In genomic region chr7:16947349-16947895, GRCm38 (mm10) we compare ENCODE assay signal across 9 mouse cellular contexts. TPM values are rescaled to one million over a fixed set of nuclear protein-coding genes. Genes with fewer than 3 reads are reported as not detected.
DNase-seq lines count a peak whose midpoint lies in the region; ATAC-seq and TF ChIP-seq lines count a peak whose summit lies in the region.
"Had no signal": no experiment of that assay in that cellular context is flagged by ENCODE, and none has a peak within 500 bp of the region (broad histone marks: within the 10 kb centered on the region; RNA-seq: fewer than 3 reads in every experiment).

No protein-coding gene starts in this region.

- intact Hi-C loops in heart, adult 2 months (cut with DNase I) = no loop called here
- intact Hi-C loops in heart, postnatal 25 days (cut with DNase I) = loop anchor here (5.0 kb wide), 2 partner anchors 105 to 120 kb away; no protein-coding TSS in a partner anchor

- no peak for TF ChIP-seq POLR2A in heart, adult 2 months (IDR thresholded peaks at IDR 0.05; ENCODE audit: insufficient read depth, low read depth, low read length)
- TF ChIP-seq POLR2A in limb, embryonic 14.5 days (IDR thresholded peaks at IDR 0.05; ENCODE audit: borderline replicate concordance, extremely low read depth, insufficient read depth, insufficient read length) = no peak

- H3K4me3 ChIP-seq in heart, adult 2 months = peak overlapping the region; percentile 47
- peak overlapping the region; percentile 66 for H3K4me3 ChIP-seq in heart, embryonic 13.5 days
- H3K4me3 ChIP-seq in limb, embryonic 14.5 days (replicated peaks; ENCODE audit: low read length) = peak overlapping the region; percentile 55
- peak overlapping the region; percentile 27 for H3K4me3 ChIP-seq in stomach, postnatal 0 days (ENCODE audit: low read depth, low read length)
- H3K4me3 ChIP-seq: erythroblast, embryonic 14.5 days had no signal

- no peak overlapping the region for H3K9ac ChIP-seq in heart, adult 2 months (ENCODE audit: low read depth, low read length)
- peak overlapping the region; percentile 72 for H3K9ac ChIP-seq in heart, embryonic 13.5 days
- H3K9ac ChIP-seq in limb, embryonic 14.5 days (ENCODE audit: low read depth, low read length, severe bottlenecking) = peak overlapping the region; percentile 49
- peak overlapping the region; percentile 51; the same call in 1 of the 2 replicates for H3K9ac ChIP-seq in stomach, postnatal 0 days (ENCODE audit: low read length)

- DNase-seq in heart, adult 2 months = peak; percentile 29 to 48
- no peak for DNase-seq in heart, postnatal 25 days (ENCODE audit: low spot score)
- peak; percentile 79 for DNase-seq in cerebellum, adult 9-11 months
- peak; percentile 44 for DNase-seq in limb, embryonic 14.5 days (ENCODE audit: low spot score)
- no peak for DNase-seq in stomach, postnatal 0 days (ENCODE audit: low spot score)

- H3K36me3 ChIP-seq in heart, adult 2 months (ENCODE audit: control insufficient read depth, insufficient read depth, low read length) = no peaks in the 10 kb centered on the region
- H3K36me3 ChIP-seq in heart, embryonic 13.5 days = no peaks in the 10 kb centered on the region
- no peaks in the 10 kb centered on the region for H3K36me3 ChIP-seq in limb, embryonic 14.5 days (ENCODE audit: control insufficient read depth, insufficient read depth, low read length)
- H3K36me3 ChIP-seq in stomach, postnatal 0 days (ENCODE audit: control insufficient read depth, insufficient read depth, low read length) = no peaks in the 10 kb centered on the region

- no peak for TF ChIP-seq CTCF in heart, adult 2 months (IDR thresholded peaks at IDR 0.05)
- no peak for TF ChIP-seq CTCF in stomach, postnatal 0 days (IDR thresholded peaks at IDR 0.05; ENCODE audit: low read depth)

- H3K27me3 ChIP-seq in heart, adult 2 months (ENCODE audit: control insufficient read depth, insufficient read depth, low read length) = no peaks in the 10 kb centered on the region
- peaks cover 57% of the 10 kb centered on the region for H3K27me3 ChIP-seq in heart, embryonic 13.5 days (replicated peaks)
- peaks cover 34% of the 10 kb centered on the region for H3K27me3 ChIP-seq in limb, embryonic 14.5 days (ENCODE audit: control insufficient read depth, insufficient read depth, low read length)
- no peaks in the 10 kb centered on the region for H3K27me3 ChIP-seq in stomach, postnatal 0 days (ENCODE audit: control insufficient read depth, insufficient read depth, low read length)

- TF ChIP-seq EP300 in heart, adult 2 months (IDR thresholded peaks at IDR 0.05; ENCODE audit: insufficient read depth, low read depth, low read length) = no peak
- TF ChIP-seq EP300 in stomach, postnatal 0 days (optimal IDR thresholded peaks at IDR 0.05) = no peak

- H3K4me1 ChIP-seq in heart, adult 2 months (ENCODE audit: control insufficient read depth, insufficient read depth, low read length) = peaks cover 3% of the 10 kb centered on the region; the same call in 1 of the 2 replicates
- peaks cover 63% of the 10 kb centered on the region for H3K4me1 ChIP-seq in heart, embryonic 13.5 days
- peaks cover 42% of the 10 kb centered on the region for H3K4me1 ChIP-seq in limb, embryonic 14.5 days (ENCODE audit: control insufficient read depth, insufficient read depth, low read length)
- H3K4me1 ChIP-seq in stomach, postnatal 0 days (replicated peaks; ENCODE audit: control insufficient read depth, insufficient read depth) = peaks cover 10% of the 10 kb centered on the region

- H3K4me2 ChIP-seq in heart, embryonic 13.5 days = peak overlapping the region; percentile 92
- H3K4me2 ChIP-seq in limb, embryonic 14.5 days (replicated peaks; ENCODE audit: low read depth, low read length, severe bottlenecking) = peak overlapping the region; percentile 79
- H3K4me2 ChIP-seq in stomach, postnatal 0 days (replicated peaks; ENCODE audit: low read depth) = peak overlapping the region; percentile 56

- WGBS in heart, adult 2 months = 24% methylated on average over 21 of the region's 22 CpGs
- WGBS in heart, embryonic 13.5 days = 23% methylated on average over 20 of the region's 22 CpGs
- 14% methylated on average over 21 of the region's 22 CpGs for WGBS in limb, embryonic 14.5 days
- 16% methylated on average over 21 of the region's 22 CpGs for WGBS in stomach, postnatal 0 days

- no peaks in the 10 kb centered on the region for H3K9me3 ChIP-seq in heart, embryonic 13.5 days
- H3K9me3 ChIP-seq in limb, embryonic 14.5 days (ENCODE audit: control insufficient read depth, low read length) = no peaks in the 10 kb centered on the region
- H3K9me3 ChIP-seq in stomach, postnatal 0 days (ENCODE audit: control insufficient read depth, low read length) = no peaks in the 10 kb centered on the region

- no peaks in the 10 kb centered on the region for H3K79me2 ChIP-seq in heart, adult 2 months (replicated peaks; ENCODE audit: control insufficient read depth, insufficient read depth, low read length)

- peak overlapping the region; percentile 28; the same call in 1 of the 2 replicates for H3K27ac ChIP-seq in heart, adult 2 months
- H3K27ac ChIP-seq in heart, embryonic 13.5 days (replicated peaks) = no peak overlapping the region
- peak overlapping the region; percentile 33; the same call in 1 of the 2 replicates for H3K27ac ChIP-seq in limb, embryonic 14.5 days (replicated peaks; ENCODE audit: low read depth, low read length)
- H3K27ac ChIP-seq in stomach, postnatal 0 days (replicated peaks) = no peak overlapping the region

- no peak for ATAC-seq in heart, embryonic 13.5 days (ENCODE audit: extremely low read depth, insufficient number of reproducible peaks, low FRiP score, low TSS enrichment)
- ATAC-seq in limb, embryonic 14.5 days (ENCODE audit: low FRiP score, low read depth) = no peak
- ATAC-seq in stomach, postnatal 0 days (ENCODE audit: low FRiP score, low TSS enrichment) = no peak
- no peak for ATAC-seq in erythroid progenitor cell, adult 5-6 weeks (replicated peaks; ENCODE audit: low FRiP score, poor library complexity, severe bottlenecking)
- ATAC-seq in monocyte, adult 5-6 weeks (replicated peaks; ENCODE audit: insufficient number of reproducible peaks, low FRiP score, low TSS enrichment, poor library complexity, severe bottlenecking) = no peak

RNA-seq across cellular contexts. Expression of gene Pnmal2, which starts 2.9 kb away (rescaled TPM):
- 1 to 10 TPM; 3.8 to 4.1 TPM for total RNA-seq in heart, adult 2 months (2021)
- 3.5 and 4.4 TPM in 2 replicates for polyA plus RNA-seq in heart, adult 2 months (2012; rRNA removed)
- total RNA-seq in heart, postnatal 25 days (2021) = 1 to 10 TPM; 3.7 to 4.1 TPM
- 4.0 and 4.1 TPM in 2 replicates for polyA plus RNA-seq in heart, embryonic 13.5 days (2015; fragmentation: Nextera tagmentation; extraction: Ambion mirVana)
- polyA plus RNA-seq in limb, embryonic 14.5 days (2012; rRNA removed) = 12.8 and 13.9 TPM in 2 replicates
- polyA plus RNA-seq in limb, embryonic 14.5 days (2014; fragmentation: Nextera tagmentation; extraction: Ambion mirVana) = 16.5 and 18.8 TPM in 2 replicates
- polyA plus RNA-seq in stomach, postnatal 0 days (2015; fragmentation: Nextera tagmentation; extraction: Ambion mirVana) = 4.7 and 4.8 TPM in 2 replicates
- not detected in 2 replicates for total RNA-seq in erythroid progenitor cell, adult 5-6 weeks (2015; ENCODE audit: low replicate concordance)
- total RNA-seq in erythroid progenitor cell, adult 5-6 weeks (2017; ENCODE audit: low replicate concordance) = not detected in 2 replicates
- 0.10 TPM in 1 of 3 replicates, not detected in the others for total RNA-seq in monocyte, adult 5-6 weeks (2017)
- polyA plus RNA-seq: erythroblast, embryonic 14.5 days had no signal

RNA-seq across cellular contexts. Expression of gene Pnmal1, which starts 12.1 kb away (rescaled TPM):
- under 1 TPM in 1 of 2 experiments, not detected in 1; 0.11 TPM for total RNA-seq in heart, adult 2 months (2021)
- polyA plus RNA-seq in heart, adult 2 months (2012; rRNA removed) = 0.06 TPM in 2 replicates
- total RNA-seq in heart, postnatal 25 days (2021) = not detected
- polyA plus RNA-seq in heart, embryonic 13.5 days (2015; fragmentation: Nextera tagmentation; extraction: Ambion mirVana) = 0.11 and 0.15 TPM in 2 replicates
- polyA plus RNA-seq in limb, embryonic 14.5 days (2012; rRNA removed) = 0.33 and 0.49 TPM in 2 replicates
- 0.43 and 0.58 TPM in 2 replicates for polyA plus RNA-seq in limb, embryonic 14.5 days (2014; fragmentation: Nextera tagmentation; extraction: Ambion mirVana)
- 1.7 and 1.8 TPM in 2 replicates for polyA plus RNA-seq in stomach, postnatal 0 days (2015; fragmentation: Nextera tagmentation; extraction: Ambion mirVana)
- total RNA-seq in erythroid progenitor cell, adult 5-6 weeks (2015; ENCODE audit: low replicate concordance) = not detected in 2 replicates
- not detected in 2 replicates for total RNA-seq in erythroid progenitor cell, adult 5-6 weeks (2017; ENCODE audit: low replicate concordance)
- not detected in 3 replicates for total RNA-seq in monocyte, adult 5-6 weeks (2017)
- polyA plus RNA-seq: erythroblast, embryonic 14.5 days had no signal

RNA-seq across cellular contexts. Expression of gene Calm3, which starts 23.5 kb away (rescaled TPM):
- 100 to 1,000 TPM; 168 to 175 TPM for total RNA-seq in heart, adult 2 months (2021)
- polyA plus RNA-seq in heart, adult 2 months (2012; rRNA removed) = 163 and 206 TPM in 2 replicates
- total RNA-seq in heart, postnatal 25 days (2021) = 100 to 1,000 TPM; 196 to 203 TPM
- polyA plus RNA-seq in heart, embryonic 13.5 days (2015; fragmentation: Nextera tagmentation; extraction: Ambion mirVana) = 85.5 and 101 TPM in 2 replicates
- polyA plus RNA-seq in limb, embryonic 14.5 days (2012; rRNA removed) = 281 and 320 TPM in 2 replicates
- polyA plus RNA-seq in limb, embryonic 14.5 days (2014; fragmentation: Nextera tagmentation; extraction: Ambion mirVana) = 156 and 164 TPM in 2 replicates
- polyA plus RNA-seq in stomach, postnatal 0 days (2015; fragmentation: Nextera tagmentation; extraction: Ambion mirVana) = 49.1 and 58.7 TPM in 2 replicates
- 131 and 141 TPM in 2 replicates for total RNA-seq in erythroid progenitor cell, adult 5-6 weeks (2015; ENCODE audit: low replicate concordance)
- total RNA-seq in erythroid progenitor cell, adult 5-6 weeks (2017; ENCODE audit: low replicate concordance) = 258 and 325 TPM in 2 replicates
- total RNA-seq in monocyte, adult 5-6 weeks (2017) = 169 to 298 TPM (median 195 TPM) in 3 replicates

RNA-seq across cellular contexts. Expression of gene Gm42372, which starts 35.5 kb away (rescaled TPM):
- not detected for total RNA-seq in heart, adult 2 months (2021)
- polyA plus RNA-seq in heart, adult 2 months (2012; rRNA removed) = 0.03 TPM in 1 of 2 replicates, not detected in the other
- total RNA-seq in heart, postnatal 25 days (2021) = not detected
- 0.09 and 0.14 TPM in 2 replicates for polyA plus RNA-seq in heart, embryonic 13.5 days (2015; fragmentation: Nextera tagmentation; extraction: Ambion mirVana)
- polyA plus RNA-seq in limb, embryonic 14.5 days (2012; rRNA removed) = 0.29 and 0.34 TPM in 2 replicates
- polyA plus RNA-seq in limb, embryonic 14.5 days (2014; fragmentation: Nextera tagmentation; extraction: Ambion mirVana) = 0.17 and 0.23 TPM in 2 replicates
- polyA plus RNA-seq in stomach, postnatal 0 days (2015; fragmentation: Nextera tagmentation; extraction: Ambion mirVana) = 0.15 and 0.16 TPM in 2 replicates
- total RNA-seq in erythroid progenitor cell, adult 5-6 weeks (2015; ENCODE audit: low replicate concordance) = 0.72 TPM in 1 of 2 replicates, not detected in the other
- total RNA-seq in erythroid progenitor cell, adult 5-6 weeks (2017; ENCODE audit: low replicate concordance) = 0.13 and 0.53 TPM in 2 replicates
- total RNA-seq in monocyte, adult 5-6 weeks (2017) = 0.49 to 0.75 TPM (median 0.67 TPM) in 3 replicates
- polyA plus RNA-seq: erythroblast, embryonic 14.5 days had no signal

RNA-seq across cellular contexts. Expression of gene Ptgir, which starts 41.1 kb away (rescaled TPM):
- total RNA-seq in heart, adult 2 months (2021) = 1 to 10 TPM; 1.9 to 2.9 TPM
- polyA plus RNA-seq in heart, adult 2 months (2012; rRNA removed) = 5.2 and 7.4 TPM in 2 replicates
- total RNA-seq in heart, postnatal 25 days (2021) = 1 to 10 TPM; 2.1 to 3.1 TPM
- 0.32 and 0.59 TPM in 2 replicates for polyA plus RNA-seq in heart, embryonic 13.5 days (2015; fragmentation: Nextera tagmentation; extraction: Ambion mirVana)
- 3.6 and 4.1 TPM in 2 replicates for polyA plus RNA-seq in limb, embryonic 14.5 days (2012; rRNA removed)
- polyA plus RNA-seq in limb, embryonic 14.5 days (2014; fragmentation: Nextera tagmentation; extraction: Ambion mirVana) = 2.3 and 2.8 TPM in 2 replicates
- 1.5 and 1.6 TPM in 2 replicates for polyA plus RNA-seq in stomach, postnatal 0 days (2015; fragmentation: Nextera tagmentation; extraction: Ambion mirVana)
- 0.36 and 6.7 TPM in 2 replicates for total RNA-seq in erythroid progenitor cell, adult 5-6 weeks (2015; ENCODE audit: low replicate concordance)
- 1.9 and 2.0 TPM in 2 replicates for total RNA-seq in erythroid progenitor cell, adult 5-6 weeks (2017; ENCODE audit: low replicate concordance)
- 9.8 to 15.4 TPM (median 14.0 TPM) in 3 replicates for total RNA-seq in monocyte, adult 5-6 weeks (2017)

Comparison
In these comparisons a context has a peak if more than half of its experiments do, and no peak if none do; other contexts are left out.
1. DNase-seq: peak in heart, adult 2 months (2 of 2), cerebellum, adult 9-11 months (single experiment) and limb, embryonic 14.5 days (single experiment); none in heart, postnatal 25 days (single experiment) and stomach, postnatal 0 days (single experiment).
2. H3K27ac ChIP-seq: peak in heart, adult 2 months (single experiment) and limb, embryonic 14.5 days (single experiment); none in heart, embryonic 13.5 days (single experiment) and stomach, postnatal 0 days (single experiment).
3. Peak in every context shown above with its lines, with median percentiles within 50 percentile points of each other: H3K4me3 ChIP-seq and H3K4me2 ChIP-seq.